Mouse (Mus musculus): ENCODE measurements around the gene Acin1.

- TF ChIP-seq CTCF (IDR thresholded peaks at IDR 0.05; ENCODE audit: borderline replicate concordance, insufficient read depth, low read depth, low read length) (no peak), POLR2A (IDR thresholded peaks at IDR 0.05; ENCODE audit: borderline replicate concordance, insufficient read depth, low read length) (no peak)
These were observed 77.5 kb downstream of the Acin1 start for GRCm38 (mm10) chr14:54609245-54609644.
